Mouse (Mus musculus) forebrain, embryonic 11.5 days (tissue): Measurements from ENCODE around the gene Slx1b. TPM values are rescaled to one million over a fixed set of nuclear protein-coding genes. Genes with fewer than 3 reads are reported as not detected.
"Not testable (repeated sequence)": the region's sequence is repeated elsewhere in the genome, so short reads cannot be mapped to it uniquely, and the experiment has no call there.

Experiments used
- ATAC-seq: fragments of 200-750 bp; cut with Nextera tagmentation; replicated peaks from 2 replicates; pipeline ENCODE4 v1.8.0; 2017; ENCODE audit warnings: moderate TSS enrichment; ENCODE audit not compliant: low FRiP score
- DNase-seq: peaks from one replicate; pipeline ENCODE4 v3.0.0-alpha.2; 2017; ENCODE audit warnings: low spot score
- H3K27ac ChIP-seq: fragments of 300-500 bp; sonication (generic); 2 replicates; pipeline ENCODE4 v1.5.1; 2014; ENCODE audit warnings: low read depth, low read length
- H3K27me3 ChIP-seq: fragments of 300-500 bp; sonication (generic); 2 replicates; pipeline ENCODE4 v1.6.1; 2014; ENCODE audit warnings: mild to moderate bottlenecking, low read length, mixed read lengths; ENCODE audit not compliant: control insufficient read depth, insufficient read depth
- H3K36me3 ChIP-seq: fragments of 300-500 bp; sonication (generic); 2 replicates; pipeline ENCODE4 v1.6.1; 2014; ENCODE audit warnings: mild to moderate bottlenecking, low read length, moderate library complexity, mixed read lengths; ENCODE audit not compliant: control insufficient read depth, insufficient read depth
- H3K4me1 ChIP-seq: fragments of 300-500 bp; sonication (generic); replicated peaks from 2 replicates; pipeline ENCODE4 v1.6.1; 2014; ENCODE audit warnings: low read length, mixed read lengths; ENCODE audit not compliant: control insufficient read depth, insufficient read depth
- H3K4me2 ChIP-seq: fragments of 300-500 bp; sonication (generic); 2 replicates; pipeline ENCODE4 v1.6.1; 2014; ENCODE audit warnings: low read depth, mild to moderate bottlenecking, low read length, moderate library complexity, mixed read lengths; ENCODE audit not compliant: severe bottlenecking
- H3K4me3 ChIP-seq: fragments of 300-500 bp; sonication (generic); 2 replicates; pipeline ENCODE4 v1.5.1; 2014; ENCODE audit warnings: low read depth, low read length
- H3K9ac ChIP-seq: fragments of 300-500 bp; sonication (generic); 2 replicates; pipeline ENCODE4 v1.6.1; 2014; ENCODE audit warnings: low read length
- H3K9me3 ChIP-seq: fragments of 300-500 bp; sonication (generic); 2 replicates; pipeline ENCODE4 v1.6.1; 2016; ENCODE audit warnings: low read length, mixed read lengths; ENCODE audit not compliant: control insufficient read depth
- WGBS: fragments of 180-500 bp; shearing (Covaris S2); extraction: QIAGEN DNeasy Blood & Tissue Kit; methylation state at CpG from one replicate; pipeline ENCODE4 v1.1.7; 2014; 5-methylcytosine and 5-hydroxymethylcytosine counted together
- polyA plus RNA-seq: library from polyadenylated mRNA; unstranded; fragments of >200 nt; fragmentation: Nextera tagmentation; extraction: Ambion mirVana; gene quantifications from 2 replicates; pipeline ENCODE4 v1.2.1, GENCODE M21; 2014

Gene Slx1b
- polyA plus RNA-seq, result 11.2 and 13.1 TPM in 2 replicates

DNA sequence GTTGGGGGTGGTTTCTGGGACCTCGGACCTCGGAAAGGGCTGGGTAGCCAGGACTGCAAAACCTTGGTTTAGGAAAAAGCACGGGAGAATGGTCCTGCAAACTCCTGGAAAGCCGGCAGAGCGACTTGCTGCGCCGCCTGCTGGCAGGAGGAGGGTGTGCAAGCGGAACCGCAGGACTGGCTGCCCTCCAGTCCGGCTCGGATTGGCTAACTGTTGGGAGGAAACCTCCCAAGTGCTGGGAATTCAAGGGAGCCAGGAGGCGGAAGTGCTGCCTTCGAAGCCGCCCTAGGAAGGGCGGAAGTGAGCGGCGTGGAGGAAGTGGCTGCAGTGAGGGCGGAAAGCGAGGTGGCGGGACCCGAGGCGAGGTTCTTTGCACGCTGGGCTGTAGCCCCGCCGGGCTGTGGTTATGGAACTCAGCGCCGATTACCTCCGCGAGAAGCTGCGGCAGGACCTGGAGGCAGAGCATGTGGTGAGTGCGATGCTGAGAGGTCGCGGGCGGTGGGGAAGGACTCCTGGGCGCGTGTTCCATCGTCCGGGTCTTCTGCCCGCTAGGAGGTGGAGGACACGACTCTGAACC lies at the start of gene Slx1b:
Gene Slx1b, minus strand, starts transcription at position 154 of the 577 bp plus-strand sequence.
- peak within 1 kb of the TSS; percentile 95 for H3K4me2 ChIP-seq
- ATAC-seq (peak; percentile 95), DNase-seq (peak; percentile 98)
- no peaks in the 10 kb centered on the region for H3K27me3 ChIP-seq
- H3K27ac ChIP-seq, result peak within 1 kb of the TSS; percentile 95
- no peaks in the 10 kb centered on the region; the same call in 1 of the 2 replicates for H3K36me3 ChIP-seq
- peak within 1 kb of the TSS; percentile 91 for H3K9ac ChIP-seq
- H3K9me3 ChIP-seq, result no peaks in the 10 kb centered on the region
- under 1% methylated on average over 40 of the region's 40 CpGs for WGBS
- peak within 1 kb of the TSS; percentile 73 for H3K4me3 ChIP-seq
- peaks cover 15% of the 10 kb centered on the region for H3K4me1 ChIP-seq

DNA sequence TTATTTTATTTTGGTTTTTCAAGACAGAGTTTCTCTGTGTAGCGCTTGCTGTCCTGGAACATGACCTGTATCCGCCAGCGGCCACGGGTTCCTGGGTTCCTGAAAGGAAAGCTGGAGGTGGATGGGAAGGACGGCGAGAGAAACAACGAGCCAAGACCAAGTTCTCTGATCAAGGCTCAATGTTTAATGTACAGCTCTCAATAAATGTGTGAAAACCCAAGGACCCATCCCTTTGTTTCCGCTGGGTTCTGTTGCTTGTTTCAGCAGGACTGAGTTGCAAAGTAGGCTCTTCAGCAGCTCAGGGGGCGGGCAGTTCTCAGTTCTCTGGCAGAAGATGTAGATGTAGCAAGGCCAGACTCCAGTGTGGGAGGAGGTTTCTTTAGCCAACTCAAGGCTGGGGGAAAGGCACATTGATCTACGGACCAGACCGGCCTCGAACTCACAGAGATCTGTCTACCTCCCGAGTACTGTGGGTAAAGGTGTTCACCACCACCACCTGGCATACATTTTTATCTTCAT lies 46.4 kb upstream of the Slx1b start:
- ATAC-seq (no peak), DNase-seq (no peak)
- WGBS, result 92% methylated on average over 13 of the region's 13 CpGs

DNA sequence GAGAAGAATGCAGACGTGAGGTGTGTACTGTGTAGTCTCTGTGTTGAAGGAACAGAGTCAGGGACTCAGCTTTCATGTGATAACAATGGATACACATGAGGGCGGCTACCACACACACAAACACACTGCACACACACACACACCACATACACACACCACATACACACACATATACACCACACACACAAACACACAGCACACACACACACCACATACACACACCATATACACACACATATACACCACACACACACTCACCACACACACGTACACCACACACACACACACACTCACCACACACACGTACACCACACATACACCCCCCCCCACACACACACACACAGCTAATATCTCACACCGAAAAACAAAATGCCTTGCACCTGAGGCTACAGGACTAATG lies 45.9 kb upstream of the Slx1b start:
- H3K9ac ChIP-seq, result no peak overlapping the region
- 85% methylated on average over 5 of the region's 5 CpGs for WGBS
- H3K27me3 ChIP-seq, result no peaks in the 10 kb centered on the region
- H3K27ac ChIP-seq, result no peak overlapping the region
- H3K9me3 ChIP-seq, result no peaks in the 10 kb centered on the region
- no peaks in the 10 kb centered on the region for H3K4me1 ChIP-seq
- no peaks in the 10 kb centered on the region for H3K36me3 ChIP-seq
- no peak overlapping the region for H3K4me2 ChIP-seq
- no peak overlapping the region for H3K4me3 ChIP-seq
- DNase-seq (no peak), ATAC-seq (no peak)

More for the DNA sequence above, 46.4 kb upstream of the Slx1b start:
- no peaks in the 10 kb centered on the region for H3K9me3 ChIP-seq
- H3K4me1 ChIP-seq, result no peaks in the 10 kb centered on the region
- no peak overlapping the region for H3K4me2 ChIP-seq
- H3K9ac ChIP-seq, result no peak overlapping the region
- no peak overlapping the region for H3K4me3 ChIP-seq
- H3K27me3 ChIP-seq, result no peaks in the 10 kb centered on the region
- H3K27ac ChIP-seq, result no peak overlapping the region
- H3K36me3 ChIP-seq, result no peaks in the 10 kb centered on the region

DNA sequence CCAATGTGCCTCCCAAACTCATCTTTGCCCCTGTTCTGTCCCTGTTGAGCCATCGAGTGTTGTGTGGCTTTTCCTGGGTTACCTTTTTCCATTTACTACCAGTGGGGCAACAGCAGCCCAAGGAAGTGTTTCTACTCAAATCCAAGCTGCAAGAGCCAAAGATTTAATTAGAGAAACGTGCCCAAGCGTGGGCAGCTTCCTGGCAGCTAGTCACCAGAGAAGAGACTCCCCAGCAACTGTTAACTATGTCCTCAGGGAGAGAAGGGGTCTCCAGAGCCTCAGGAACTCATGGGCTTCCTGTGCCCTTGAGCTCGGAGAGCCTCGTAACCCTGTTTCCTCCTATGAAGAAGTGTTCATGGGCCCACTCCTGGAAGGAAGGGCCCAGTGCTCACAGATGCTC lies 45.4 kb upstream of the Slx1b start:
- Histone ChIP-seq H3K9ac (no peak overlapping the region), H3K4me3 (no peak overlapping the region), H3K4me1 (no peaks in the 10 kb centered on the region), H3K27me3 (no peaks in the 10 kb centered on the region), H3K27ac (no peak overlapping the region), H3K9me3 (no peaks in the 10 kb centered on the region), H3K36me3 (no peaks in the 10 kb centered on the region), H3K4me2 (no peak overlapping the region)
- DNase-seq, result no peak
- WGBS, result 79% methylated on average over 5 of the region's 5 CpGs
- ATAC-seq, result no peak

DNA sequence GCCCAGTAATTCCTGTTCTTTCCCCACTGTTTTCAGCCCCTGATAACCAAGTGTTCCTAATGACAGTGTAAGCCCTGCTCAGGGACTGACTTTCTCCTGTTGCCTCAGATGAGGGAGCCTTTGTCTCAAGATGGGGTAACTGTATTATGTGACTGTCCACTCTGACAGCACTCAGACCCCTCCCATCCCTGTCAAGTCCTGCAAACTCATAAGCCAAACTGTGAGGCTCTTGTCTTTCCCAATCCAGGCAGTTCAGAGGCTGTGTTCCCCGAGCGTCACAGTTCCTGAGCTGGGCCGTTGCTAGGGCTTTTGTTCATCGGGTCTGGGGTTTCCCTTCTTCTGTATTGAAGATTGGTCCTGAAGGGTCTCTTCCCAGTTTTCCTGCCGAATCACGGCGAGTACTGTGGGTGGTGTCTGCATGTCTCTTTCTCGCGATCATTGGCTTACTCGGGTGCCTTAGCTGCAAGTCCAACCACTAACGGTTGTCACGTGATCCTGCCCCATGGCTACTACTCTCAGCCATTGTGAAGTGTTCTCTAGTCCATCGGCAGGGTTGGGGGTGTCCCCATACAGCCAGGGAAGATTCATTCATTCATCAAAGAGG lies 44.6 kb upstream of the Slx1b start:
- no peak for DNase-seq
- H3K9ac ChIP-seq, result no peak overlapping the region
- no peaks in the 10 kb centered on the region for H3K36me3 ChIP-seq
- WGBS, result 82% methylated on average over 13 of the region's 13 CpGs
- H3K27ac ChIP-seq, result no peak overlapping the region
- H3K4me2 ChIP-seq, result no peak overlapping the region
- H3K9me3 ChIP-seq, result no peaks in the 10 kb centered on the region
- no peak for ATAC-seq
- H3K4me1 ChIP-seq, result no peaks in the 10 kb centered on the region
- H3K4me3 ChIP-seq, result no peak overlapping the region
- no peaks in the 10 kb centered on the region for H3K27me3 ChIP-seq

DNA sequence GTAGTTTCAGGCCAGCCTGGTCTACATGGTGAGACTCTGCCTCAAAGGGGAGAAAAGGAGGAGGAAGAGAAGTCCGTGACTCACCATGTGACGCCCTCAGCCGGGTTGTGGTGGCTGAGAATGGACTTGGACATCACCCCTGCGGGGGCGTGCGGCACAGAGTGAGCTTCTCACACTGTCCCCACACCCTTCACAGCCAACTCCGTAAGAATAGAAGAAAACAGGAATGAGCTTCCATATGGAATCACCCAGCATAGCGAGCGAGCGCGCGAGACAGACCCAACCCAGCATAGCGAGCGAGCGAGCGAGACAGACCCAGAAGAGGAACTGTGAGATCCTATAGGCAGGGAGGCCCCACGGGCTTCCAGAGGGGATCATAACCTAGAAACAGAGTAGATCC lies 44.0 kb upstream of the Slx1b start:
- no peaks in the 10 kb centered on the region for H3K9me3 ChIP-seq
- no peak overlapping the region for H3K9ac ChIP-seq
- H3K36me3 ChIP-seq, result no peaks in the 10 kb centered on the region
- H3K27me3 ChIP-seq, result no peaks in the 10 kb centered on the region
- 90% methylated on average over 17 of the region's 17 CpGs for whole genome bisulfite sequencing
- ATAC-seq (no peak), DNase-seq (no peak)
- H3K4me3 ChIP-seq, result no peak overlapping the region
- H3K27ac ChIP-seq, result no peak overlapping the region
- no peaks in the 10 kb centered on the region for H3K4me1 ChIP-seq
- no peak overlapping the region for H3K4me2 ChIP-seq

DNA sequence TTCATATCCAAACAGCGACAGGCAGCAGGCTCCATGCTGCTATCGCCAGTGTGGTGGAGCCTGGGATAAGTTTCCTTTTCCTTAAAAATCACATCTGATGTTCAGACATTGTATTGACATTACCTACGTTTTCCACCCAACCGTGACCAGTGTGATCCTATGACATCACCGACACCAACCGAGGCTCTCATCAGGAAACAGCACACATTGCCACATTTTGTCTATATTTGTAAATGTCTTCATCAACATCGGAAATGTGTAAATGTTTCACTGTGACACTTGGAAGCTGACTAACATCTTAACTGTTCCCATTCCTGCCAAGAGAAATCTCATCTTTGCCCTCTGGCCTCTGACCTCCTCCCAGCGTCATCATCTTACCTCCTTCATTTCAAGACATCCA lies 40.5 kb upstream of the Slx1b start:
- Histone ChIP-seq H3K27me3 (no peaks in the 10 kb centered on the region), H3K9ac (no peak overlapping the region), H3K4me3 (no peak overlapping the region), H3K4me2 (no peak overlapping the region), H3K9me3 (no peaks in the 10 kb centered on the region), H3K4me1 (no peaks in the 10 kb centered on the region), H3K27ac (no peak overlapping the region), H3K36me3 (no peaks in the 10 kb centered on the region)
- WGBS, result 85% methylated on average over 8 of the region's 8 CpGs
- DNase-seq (no peak), ATAC-seq (no peak)

DNA sequence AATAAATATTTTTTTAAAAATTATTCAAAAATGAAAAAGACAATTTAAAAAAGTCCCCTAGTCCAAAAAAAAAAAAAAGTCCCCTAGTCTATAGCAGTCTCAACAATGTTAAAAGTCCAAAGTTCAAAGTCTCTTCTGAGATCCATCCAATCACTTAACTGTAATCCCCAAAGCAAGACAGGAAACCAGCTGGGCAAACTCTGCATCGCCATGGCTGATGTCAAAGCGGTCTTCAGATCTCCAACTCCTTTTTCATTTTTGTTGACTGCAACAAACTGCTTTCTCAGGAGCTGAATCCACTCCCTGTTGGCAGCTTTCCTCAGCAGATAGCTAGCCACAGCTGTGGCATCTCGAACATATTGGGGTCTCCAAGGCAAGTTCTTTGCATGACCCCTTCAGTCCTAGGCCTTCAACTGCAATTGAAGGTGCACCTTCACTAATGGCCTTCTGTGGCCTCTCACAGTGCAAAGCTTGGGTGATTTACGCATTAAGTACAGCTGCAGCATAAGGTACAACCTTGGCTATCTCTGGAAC lies 34.7 kb upstream of the Slx1b start:
- not testable (repeated sequence) for H3K9ac ChIP-seq, H3K36me3 ChIP-seq, H3K9me3 ChIP-seq, DNase-seq, H3K4me3 ChIP-seq, H3K27ac ChIP-seq, H3K27me3 ChIP-seq, H3K4me2 ChIP-seq, ATAC-seq, H3K4me1 ChIP-seq
- WGBS, result 91% methylated on average over 4 of the region's 4 CpGs
